Mouse (Mus musculus) left cerebral cortex, postnatal 14 days (tissue): ENCODE data around the gene Cmss1. TPM values are rescaled to one million over a fixed set of nuclear protein-coding genes. Genes with fewer than 3 reads are reported as not detected.
A peak's percentile ranks its signal among the peaks of the same experiment; 100 is the strongest.

Experiments
- DNase-seq, 2 experiments: peaks; one replicate each; pipeline ENCODE4 v3.0.0; 2021 to 2022; ENCODE audit warnings: low spot score in 2 of 2, mixed read lengths in 1 of 2
- intact Hi-C: fragments of 180-260 bp; cut with DNase I; formaldehyde crosslinking; loops from one replicate; pipeline ENCODE4 v1.15.1; 2025
- total RNA-seq, 2 experiments: library from RNA; stranded (reverse); gene quantifications; 2 replicates each; pipeline ENCODE4 v1.2.3; 2021

Gene Cmss1
- total RNA-seq, 2 experiments from 2014 or later, result 14.2 to 17.0 TPM

DNA sequence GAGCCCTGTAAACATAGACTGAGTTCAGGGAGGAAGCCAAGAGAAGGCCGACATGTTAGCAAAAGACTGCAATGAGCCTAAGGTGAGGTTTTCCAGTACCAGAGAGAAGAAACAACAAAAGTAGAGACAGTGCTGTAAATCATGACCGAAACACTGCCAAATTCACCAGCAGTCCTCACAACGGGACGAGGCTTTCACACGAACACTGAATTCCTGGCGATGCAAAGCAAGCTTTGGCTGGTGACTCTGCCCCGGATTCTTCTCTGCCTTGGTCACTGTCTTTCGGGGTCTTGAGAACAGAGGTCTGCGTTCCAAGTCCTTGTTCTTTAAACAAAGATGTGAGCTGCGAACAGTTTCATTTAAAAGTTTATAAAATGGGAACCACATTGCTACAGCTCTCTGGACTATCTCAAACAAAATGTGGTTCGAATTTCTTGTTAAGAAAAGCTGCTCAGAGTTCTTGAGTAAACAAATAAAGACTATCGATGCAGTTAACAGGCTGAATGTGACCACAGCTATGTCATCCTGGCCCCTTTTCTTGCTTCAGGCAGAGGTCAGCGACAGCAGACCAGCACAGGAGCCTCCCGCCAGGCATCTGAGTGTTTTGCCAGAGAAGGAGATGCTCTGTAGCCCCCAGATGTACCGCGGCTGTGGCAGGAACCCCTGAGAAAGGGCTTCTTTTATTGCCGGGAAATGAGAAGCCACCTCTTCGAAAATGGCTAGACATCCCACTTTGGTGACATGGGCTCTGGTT, 239.5 kb downstream of the Cmss1 start:
- intact Hi-C loops, result no loop called here

DNA sequence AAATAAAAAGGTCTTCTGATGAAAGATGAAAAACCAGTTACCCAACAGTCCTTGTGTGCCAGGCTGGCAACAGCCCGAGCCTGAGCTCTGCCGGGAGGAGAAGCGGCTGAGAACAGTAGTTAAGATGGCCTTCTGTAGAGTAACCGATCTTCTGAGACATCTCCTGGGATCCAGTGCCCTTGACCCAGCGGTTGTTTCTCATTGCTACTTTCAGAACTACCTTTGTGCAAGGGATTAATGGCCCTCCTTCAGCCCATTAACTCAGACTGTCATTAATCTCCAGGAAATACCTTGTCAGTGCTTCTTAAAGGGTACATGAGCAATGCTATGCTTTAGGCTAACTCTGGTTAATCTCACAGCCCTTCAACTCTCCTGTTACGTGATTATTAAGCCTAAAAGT, 240.5 kb downstream of the Cmss1 start:
- DNase-seq, result no peak
- intact Hi-C loops, result no loop called here

More for the DNA sequence above, 239.5 kb downstream of the Cmss1 start:
- no peak for DNase-seq

DNA sequence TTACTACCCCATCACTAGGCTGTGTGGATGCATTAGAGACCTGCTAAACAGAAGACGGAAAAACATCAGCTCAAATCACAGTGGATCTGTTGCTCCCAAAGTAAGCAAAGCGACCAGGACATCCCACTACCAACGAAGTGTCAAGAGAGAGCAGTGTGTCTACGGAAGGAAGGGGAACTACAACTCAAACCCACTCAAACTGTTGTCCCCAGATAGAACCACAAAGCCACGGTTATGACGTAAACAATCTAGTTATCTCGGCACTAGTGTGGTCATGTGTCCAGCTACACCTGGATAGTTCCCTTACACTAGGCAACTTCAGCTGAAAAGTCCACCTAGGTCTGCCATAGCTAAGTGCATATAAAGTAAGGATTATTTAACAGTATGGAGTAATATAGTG, 242.2 kb downstream of the Cmss1 start:
- DNase-seq, result no peak
- intact Hi-C loops, result no loop called here

DNA sequence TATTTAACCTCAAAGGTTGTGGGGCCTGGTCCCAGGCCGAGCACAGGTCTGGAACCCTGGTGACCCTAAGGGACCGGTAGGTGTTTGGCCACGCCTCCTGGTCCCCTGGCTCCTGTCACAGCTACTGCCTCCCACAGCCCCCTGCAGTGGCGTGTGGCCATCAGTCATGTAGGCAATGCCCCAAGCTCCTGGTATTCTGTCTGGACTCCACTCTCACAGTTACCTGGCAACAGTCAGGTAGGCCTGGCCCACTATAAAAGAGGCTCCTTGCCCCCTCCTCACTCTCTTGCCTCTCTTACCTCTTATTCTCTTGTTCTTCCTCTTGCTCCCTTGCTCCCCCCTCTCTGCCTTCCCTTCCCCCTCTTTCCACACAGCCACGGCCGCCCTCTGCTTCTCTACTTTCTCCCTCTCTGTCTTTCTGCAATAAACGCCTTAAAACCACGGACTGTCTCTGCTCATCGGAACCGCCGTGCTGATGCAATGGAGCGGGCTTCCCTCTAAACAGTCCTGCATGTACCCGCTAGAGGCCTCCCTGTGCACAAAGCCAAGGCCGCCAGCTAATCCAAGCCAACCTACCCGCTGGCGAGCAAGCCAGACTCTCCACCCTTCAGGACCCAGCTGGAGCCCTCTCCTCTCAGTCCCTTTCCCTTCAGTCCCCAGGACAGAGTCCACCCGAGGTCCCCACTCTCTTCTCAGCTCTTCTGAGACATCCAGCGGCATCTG, 243.8 kb downstream of the Cmss1 start:
- DNase-seq, result peak; percentile 56 to 68
- intact Hi-C loops, result no loop called here

DNA sequence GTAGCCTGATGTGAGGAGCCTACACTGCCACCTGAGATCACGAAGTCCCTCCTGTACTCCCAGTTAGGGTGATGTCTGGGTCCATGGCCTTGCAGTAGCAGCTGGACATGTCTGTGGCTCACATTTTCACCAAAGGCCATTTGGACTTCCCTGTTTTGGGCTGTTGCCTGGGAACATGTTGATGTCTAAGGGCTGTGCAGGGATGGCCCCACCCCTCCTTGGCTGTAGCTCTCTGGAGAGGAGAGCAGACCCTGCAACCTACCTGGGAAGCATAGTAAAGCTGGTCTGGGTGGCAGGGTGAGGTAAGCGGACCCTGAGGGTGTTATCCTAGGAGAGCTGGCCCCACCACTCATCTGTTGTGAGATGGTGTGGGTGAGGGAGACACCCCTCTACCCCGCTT, 245.9 kb downstream of the Cmss1 start:
- intact Hi-C loops, result no loop called here
- DNase-seq, result no peak

DNA sequence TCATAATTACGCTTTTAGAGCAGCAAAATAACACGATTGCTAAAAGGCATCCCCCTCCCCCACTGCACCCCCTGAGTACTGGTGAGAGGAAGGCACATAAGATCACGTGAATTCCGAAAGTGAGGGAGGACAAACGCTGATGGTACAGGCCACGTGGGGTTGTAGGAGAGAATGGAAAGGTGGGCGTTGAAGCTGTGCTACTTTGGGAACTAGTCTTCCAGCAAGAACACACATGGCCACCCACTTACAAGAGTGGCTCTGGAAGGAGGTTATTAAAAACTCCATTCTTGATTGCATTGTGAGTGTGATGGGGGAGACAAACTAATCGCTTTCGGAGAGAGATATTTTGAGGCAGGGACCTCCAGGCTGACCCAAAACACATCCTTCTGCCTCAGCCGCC, 247.4 kb downstream of the Cmss1 start:
- DNase-seq, result peak; percentile 57 to 76
- intact Hi-C loops, result no loop called here

DNA sequence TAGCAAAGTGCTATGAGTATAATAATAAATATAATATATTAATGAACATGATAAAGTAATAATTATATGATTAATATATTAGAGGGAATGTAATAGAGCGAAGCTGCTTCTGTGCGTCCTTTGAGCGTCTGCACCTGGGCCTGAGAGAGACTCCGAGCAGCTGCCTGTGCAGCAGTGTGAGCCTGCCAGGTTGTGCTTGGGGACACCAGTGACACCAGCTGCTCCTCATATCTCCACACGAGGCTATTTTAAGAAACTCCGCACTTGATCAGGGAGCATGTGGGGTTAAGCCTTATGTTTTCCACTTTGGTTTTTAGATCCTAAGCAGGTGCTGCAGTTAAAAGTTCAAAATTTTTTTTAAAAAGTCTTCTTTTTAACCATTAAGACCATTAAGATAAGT, 249.7 kb downstream of the Cmss1 start:
- DNase-seq, result no peak
- intact Hi-C loops, result no loop called here

DNA sequence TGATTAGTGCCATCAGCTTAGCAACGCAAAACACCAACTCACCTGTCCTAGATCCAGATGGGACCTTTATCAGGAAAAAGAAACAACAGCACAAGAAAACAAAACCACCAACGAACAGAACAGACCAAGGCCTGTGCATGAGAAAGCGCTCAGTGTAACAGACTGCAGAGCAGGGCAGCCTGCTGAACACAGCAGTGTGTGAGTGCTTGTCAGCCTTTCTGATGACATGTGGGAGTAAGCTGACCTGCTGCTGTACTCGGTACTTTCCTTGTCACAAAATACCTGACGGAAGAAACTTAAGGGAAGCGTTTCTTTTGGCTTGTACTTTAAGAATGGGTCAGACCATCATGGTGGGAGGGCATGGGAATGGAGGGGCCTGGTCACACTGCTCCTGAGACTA, 250.2 kb downstream of the Cmss1 start:
- intact Hi-C loops, result no loop called here
- DNase-seq, result no peak

DNA sequence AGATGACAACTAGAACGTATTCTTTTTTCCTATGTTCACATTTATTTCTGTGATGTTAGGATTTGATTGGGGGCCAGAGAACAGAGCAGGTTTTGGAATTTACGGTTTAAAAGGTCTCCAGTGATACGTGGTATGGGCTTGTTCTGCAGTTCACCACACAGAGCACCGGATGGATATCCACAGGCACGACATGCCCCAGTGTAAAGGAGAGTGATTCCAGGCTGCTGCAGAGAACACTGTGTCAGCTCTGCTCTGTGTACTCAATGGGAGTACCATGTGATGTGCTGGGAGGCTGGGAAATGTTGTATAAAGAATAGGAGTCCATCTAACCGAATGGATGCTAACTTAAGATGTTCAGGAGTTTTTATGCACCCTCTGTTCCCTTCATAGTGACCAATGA, 252.7 kb downstream of the Cmss1 start:
- no peak for DNase-seq
- intact Hi-C loops, result no loop called here

DNA sequence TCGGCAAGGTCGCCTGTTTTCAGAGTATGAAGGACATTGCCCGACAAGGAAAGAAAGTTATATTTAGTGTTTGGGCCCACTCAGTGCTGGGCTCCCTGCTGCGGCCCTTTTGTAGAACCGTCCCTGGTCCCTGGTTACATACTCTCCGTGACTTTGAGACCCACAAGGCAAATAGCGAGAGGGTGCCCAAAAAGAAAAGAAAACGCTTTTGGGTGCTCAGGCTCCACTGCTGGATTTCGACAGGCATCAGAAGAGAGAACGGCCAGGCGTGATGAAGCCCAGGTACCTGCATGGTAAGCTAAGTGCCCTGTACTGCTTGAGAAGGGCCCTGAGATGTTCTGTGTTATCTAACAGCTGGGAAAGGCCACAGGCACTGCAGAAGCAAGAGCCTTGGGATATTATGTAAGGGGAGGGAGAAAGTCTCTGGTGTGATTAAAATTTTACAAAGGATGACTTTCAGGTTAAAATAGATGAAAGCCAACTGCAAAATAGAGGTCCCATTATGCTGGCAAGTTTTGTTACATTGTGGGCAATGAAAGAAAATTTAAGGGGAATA, 253.4 kb downstream of the Cmss1 start:
- DNase-seq, result no peak
- intact Hi-C loops, result no loop called here

DNA sequence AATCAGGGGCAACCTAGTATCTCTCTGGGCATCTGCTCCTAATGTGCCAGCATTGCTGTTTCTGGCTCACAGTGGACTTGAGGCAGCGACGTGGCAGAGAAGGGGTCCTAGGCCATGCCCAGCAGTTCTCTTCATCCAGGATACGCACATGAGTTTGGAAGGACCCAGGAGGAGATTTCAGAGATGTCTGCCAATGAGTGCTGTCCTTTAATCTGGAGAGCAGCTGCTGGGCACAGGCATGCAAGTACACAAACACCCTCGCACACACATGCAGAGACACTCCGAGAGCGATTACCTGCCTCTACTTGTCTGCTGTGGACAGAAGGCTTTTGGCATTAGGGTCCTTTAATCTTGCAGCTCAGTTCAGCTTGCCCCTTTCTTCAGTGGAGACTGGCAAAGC, 253.9 kb downstream of the Cmss1 start, which contains the start of gene Filip1l:
Gene Filip1l (plus strand): TSS at position 343 of the 400 bp plus-strand sequence.
- no peak for DNase-seq
- intact Hi-C loops, result no loop called here

DNA sequence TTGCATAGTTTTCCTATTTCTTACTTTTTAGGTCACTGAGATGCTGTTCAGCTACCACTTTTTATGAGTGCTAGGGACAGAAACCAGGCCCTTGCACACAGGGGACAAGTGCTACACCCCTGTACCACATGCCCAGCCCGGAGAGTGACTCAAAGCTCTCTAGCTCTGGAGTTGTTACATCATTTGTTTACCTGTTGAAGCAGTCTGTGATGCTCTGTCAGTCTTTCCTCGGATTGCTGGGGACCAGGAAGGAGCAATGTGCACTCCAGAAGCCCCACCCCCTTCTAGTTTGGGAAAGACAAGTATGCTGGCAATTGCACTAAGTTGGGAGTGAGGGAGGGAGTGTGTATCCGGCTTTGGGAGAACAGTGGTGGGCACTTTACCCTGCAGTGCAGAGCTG, 257.0 kb downstream of the Cmss1 start:
- no peak for DNase-seq
- intact Hi-C loops, result no loop called here

DNA sequence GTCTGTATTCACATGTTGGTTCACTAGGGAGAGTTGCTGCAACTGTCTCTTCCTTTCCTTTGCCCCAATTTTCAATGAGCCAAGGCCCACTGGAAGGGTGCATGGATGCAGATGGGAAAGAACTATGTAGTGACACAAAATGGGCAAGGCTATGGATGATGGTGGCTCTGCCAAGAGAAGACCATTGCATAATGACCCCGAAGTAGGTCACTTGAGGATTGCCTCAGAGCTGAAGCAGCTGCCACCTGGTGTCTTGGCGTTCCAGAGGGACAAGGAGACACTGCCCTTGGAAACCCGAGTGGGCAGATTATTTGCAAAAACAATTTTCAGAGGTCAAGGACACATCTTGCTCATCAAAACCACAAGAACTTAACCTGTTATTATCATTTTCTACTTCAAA, 257.6 kb downstream of the Cmss1 start:
- DNase-seq, result no peak
- intact Hi-C loops, result no loop called here

DNA sequence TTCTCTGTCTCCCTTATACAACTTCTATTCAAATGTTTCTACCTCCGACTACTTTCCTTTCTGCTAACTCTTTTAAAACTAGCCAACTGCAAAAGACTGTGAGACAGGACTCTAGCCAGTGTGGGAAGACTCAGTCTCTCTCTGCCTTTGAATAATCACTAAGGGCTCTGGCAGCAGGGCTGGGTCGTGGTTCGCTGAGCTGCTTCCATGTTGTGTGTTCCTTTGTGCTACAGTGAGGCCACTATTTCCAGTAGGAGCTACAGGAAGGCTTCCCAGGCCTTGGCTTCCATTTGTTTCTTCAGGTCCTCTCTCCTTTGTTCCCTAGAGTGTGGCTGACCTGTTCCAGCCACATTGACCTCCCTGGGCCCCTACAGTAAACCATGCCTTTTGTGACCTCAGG, 260.4 kb downstream of the Cmss1 start:
- intact Hi-C loops, result no loop called here
- no peak for DNase-seq

DNA sequence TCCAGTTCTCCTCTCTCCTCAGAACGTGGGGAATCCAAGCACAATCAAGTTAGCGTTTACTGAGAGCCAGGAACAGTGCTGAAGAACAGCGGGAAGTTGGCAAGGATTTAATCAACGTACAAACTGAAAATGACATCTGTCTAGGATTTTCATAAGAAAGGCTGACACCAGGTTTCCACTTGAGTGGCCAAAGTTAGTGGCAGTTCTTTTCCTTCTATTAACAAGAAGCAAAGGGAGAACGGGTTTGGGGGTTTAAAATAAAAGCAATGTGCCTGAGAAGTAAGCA, 266.1 kb downstream of the Cmss1 start:
- intact Hi-C loops, result no loop called here
- DNase-seq, result no peak

DNA sequence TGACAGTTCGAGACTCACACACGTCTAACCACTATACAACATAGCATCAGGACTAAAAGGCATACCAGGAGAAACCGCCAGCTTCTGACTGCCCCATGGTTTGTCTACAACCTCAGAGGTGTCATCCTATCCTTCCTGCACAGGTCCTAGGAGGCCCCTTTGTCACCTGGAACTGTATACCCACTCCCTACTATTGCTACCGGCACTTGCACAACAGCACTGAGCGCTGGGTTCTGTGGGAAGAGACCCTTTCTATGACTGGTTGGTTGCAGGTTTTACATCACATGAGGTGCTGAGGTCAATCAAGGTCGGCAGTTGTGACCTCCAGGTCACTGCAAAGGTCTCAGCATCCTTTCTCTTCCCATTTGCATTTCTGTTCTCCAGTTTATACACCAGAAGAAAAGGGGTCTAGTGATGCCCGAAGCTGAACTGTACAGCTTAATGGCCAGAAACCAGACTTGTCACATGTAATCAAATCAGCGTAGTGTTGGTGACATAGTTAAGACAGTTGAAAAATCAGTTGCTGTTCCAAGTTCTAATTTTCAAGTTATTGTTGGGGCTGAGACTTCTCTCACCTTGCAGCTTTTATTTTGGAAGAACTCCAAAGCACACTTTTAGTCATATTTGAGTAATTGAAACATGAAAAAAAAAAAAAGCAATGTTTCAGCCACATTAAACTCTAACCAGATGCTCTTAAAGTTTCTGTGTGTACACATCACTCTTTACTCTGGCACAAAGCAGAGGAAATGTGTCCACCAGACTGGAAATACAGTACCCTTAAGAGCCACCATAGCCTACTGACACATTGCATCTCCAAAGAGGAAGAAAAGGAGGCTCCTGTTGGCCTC, 266.7 kb downstream of the Cmss1 start:
- DNase-seq, result no peak
- intact Hi-C loops, result no loop called here

DNA sequence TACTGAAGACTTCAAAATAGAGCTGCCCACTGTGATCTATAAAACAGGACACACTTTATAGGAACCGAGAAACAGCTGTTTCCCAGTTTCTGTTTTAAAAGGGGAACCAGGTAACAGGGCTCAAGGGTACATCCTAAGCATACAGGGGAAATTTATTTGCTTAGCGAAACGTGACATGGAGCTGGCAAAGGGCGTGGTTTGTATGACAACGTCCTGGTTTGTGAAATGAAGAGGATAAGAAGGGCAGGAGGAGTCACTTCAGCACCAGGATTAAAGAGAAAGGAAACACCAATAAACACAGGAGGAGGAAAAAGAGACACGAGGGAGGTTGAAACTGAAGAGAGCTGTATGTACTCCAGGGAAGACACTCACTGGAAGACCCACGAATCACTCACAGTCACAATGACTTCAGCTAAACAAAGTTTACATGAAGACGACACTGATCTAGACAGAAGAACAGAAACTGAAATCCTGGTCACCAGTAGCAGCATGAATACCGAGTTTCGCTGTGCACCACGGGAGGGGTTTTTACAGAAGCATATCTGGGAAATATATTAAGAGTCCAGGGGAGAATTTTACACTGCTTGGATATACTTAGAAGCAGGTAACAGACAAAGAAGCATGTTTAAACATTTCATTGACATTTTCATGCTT, 269.8 kb downstream of the Cmss1 start:
- intact Hi-C loops, result no loop called here

DNA sequence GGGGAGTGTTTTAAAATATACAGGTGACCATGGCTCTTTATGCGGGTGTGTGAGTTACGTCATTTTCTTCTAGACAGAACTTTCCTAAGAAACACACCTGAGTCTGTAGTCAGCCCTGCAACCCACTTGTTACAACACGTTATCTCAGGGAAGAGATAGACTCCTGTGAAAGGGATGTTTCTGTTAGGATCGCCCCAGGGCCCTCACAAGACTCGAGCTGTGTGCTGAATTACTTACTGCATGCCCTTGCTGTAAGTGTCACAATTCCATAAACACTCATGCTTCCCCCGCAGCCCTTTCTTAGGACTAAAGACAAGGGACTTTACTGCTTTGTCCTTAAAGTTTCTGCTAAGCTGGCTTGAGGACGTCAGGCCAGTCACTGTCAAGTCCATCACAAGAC, 274.4 kb downstream of the Cmss1 start:
- no peak for DNase-seq
- intact Hi-C loops, result no loop called here

More for the DNA sequence above, 269.8 kb downstream of the Cmss1 start:
- DNase-seq, result peak in 1 of 2 experiments; percentile 19

DNA sequence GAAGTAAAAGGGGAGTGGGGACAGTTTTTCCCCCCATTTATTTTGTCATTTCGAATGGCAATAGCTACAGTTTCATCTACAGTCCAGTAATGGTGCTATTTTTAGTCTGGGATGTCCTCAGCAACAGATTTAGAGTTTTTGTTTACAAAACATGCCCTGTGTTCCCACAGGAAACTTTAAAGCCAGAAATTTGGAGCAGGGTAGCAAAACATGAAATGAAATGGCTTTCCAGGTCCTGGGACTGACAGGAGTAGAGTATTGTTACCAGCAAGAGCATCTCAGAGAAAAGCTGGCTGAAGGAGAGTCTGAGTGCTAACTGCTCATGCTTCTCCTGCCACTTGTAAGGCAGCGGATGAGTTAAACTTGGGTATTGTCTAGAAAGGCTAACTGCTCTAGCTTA, 276.6 kb downstream of the Cmss1 start:
- no peak for DNase-seq
- intact Hi-C loops, result no loop called here

DNA sequence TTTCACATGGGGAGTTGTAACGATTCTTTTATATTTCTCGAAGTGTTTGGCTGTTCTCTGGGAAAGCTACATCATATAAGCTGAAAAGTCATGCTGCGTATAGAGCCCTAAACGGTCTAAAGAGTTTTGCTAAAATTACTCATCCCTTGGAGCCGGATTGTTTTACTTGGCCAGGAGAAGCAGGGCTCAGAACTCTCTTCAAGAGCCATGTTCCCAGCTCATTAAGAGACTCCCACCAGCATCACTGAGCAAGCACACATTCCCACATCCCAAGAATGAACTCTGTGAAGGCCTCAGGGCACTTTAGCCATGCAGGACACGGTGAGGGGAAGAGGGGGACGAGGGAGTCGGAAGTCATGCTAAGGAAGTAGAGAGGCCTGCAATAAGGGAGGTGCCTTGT, 277.6 kb downstream of the Cmss1 start:
- intact Hi-C loops, result no loop called here
- no peak for DNase-seq
